Mouse (Mus musculus) left cerebral cortex, postnatal 4 days (tissue): ENCODE data around the gene Fetub. TPM values are rescaled to one million over a fixed set of nuclear protein-coding genes. Genes with fewer than 3 reads are reported as not detected.

Experiments used
- DNase-seq: peaks from one replicate; pipeline ENCODE4 v3.0.0-alpha.2; 2022
- intact Hi-C: fragments of 180-260 bp; cut with DNase I; formaldehyde crosslinking; loops from one replicate; pipeline ENCODE4 v1.15.1; 2025
- total RNA-seq, 2 experiments: library from RNA; stranded (reverse); gene quantifications; 2 replicates each; pipeline ENCODE4 v1.2.3; 2021

The Fetub gene
- total RNA-seq: not detected

DNA sequence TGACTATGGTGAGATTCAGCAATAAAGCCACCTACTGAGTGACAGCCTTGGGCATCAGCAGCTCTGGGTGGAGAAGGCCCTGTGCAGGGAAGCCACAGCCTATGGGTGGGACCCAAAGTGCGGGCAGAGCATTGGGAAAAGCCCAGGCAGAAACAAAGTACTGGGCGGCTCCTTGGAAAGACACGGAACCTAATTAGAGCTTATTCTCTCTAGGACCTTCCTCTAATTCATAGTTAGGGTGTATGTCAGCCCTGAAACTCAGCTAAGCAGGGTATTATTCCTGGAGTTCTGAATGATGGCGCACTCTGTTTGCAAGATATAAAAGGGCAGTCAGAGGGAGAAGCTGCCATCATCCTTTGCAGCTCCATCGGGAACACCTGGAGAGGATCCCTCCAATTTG is at the start of gene Fetub:
Gene Fetub, plus strand, starts transcription at position 301 of the 400 bp plus-strand sequence.
- intact Hi-C loops: no loop called here
- DNase-seq: no peak

DNA sequence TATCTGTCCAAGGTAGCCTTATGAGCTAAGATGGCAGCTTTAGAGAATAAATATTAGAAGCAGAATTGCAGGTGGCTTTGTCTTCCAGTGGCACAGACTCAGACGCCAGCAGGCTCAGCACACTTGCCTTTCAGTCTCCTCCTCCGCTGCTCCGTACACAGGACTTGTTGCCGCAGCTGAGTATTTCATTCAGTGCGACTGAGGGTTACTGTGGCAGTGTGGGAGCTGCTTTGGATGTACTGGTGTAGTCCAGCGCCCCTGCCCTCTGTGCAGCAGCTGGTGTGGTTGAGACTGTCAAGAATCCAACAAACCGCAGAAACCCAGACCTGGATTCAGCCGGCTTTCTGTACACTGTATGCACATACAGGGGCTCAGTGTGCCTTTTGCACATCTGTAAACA is 45.7 kb upstream of the Fetub start:
- intact Hi-C loops: no loop called here
- no peak for DNase-seq

DNA sequence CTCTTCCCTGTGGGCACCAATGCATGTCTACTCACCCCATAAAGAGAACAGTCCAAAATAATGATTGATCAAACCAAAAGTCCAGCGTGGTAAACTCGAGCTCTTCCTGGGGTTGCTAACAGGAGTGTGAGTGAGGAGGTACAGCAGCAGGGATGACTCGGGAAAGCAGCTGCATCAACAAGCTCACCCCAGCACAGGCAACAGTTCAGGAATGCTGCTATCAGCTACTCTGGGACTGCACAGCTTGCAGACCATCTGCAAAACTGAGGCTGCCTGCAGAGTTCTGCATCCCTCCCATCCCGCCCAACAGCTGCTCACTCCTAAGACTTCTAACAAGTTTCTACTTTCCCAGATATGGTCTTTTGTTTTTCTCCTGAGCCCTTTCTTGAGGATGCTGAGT is 44.8 kb upstream of the Fetub start:
- intact Hi-C loops: no loop called here
- no peak for DNase-seq

GRCm38 (mm10) chr16:22876218-22877043 is 41.7 kb upstream of the Fetub start:
- intact Hi-C loops: loop anchor here (5.0 kb wide), 2 partner anchors 171 to 261 kb away; no protein-coding TSS in a partner anchor
- DNase-seq: peak; percentile 27

DNA sequence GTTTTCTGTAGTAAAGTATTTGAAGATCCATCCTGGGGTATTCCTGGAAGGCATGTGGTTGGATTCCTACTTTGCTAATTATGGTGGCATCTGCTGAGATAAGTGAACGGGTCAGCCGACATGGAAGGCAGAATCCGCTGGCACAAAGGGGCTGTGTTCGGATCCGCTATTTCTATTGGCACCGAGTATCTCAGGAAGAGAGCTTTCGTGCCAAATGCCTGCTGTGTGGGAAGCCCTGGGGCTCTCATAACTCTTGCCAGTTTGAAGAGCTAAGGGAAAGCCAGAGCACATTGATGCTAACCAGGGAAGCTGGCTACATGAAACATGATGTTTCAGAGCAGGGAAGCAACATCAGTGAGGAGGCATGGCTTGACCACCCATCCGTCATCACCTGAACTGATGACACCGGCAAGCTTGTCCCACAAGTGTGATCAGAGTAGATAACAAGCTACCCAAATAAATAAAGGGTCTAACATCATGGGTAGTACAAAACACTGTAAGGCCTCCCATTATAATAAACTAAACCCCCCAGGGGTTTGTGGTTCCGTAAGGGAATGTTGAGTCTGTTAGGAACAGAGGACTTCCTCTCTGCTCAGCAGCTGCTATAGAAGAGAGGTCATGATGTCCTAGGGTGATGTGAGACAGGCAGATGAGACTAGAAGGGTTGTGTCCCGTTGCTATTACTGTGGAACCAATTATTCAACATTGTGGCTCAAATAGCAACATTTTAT is 40.3 kb upstream of the Fetub start:
- intact Hi-C loops: loop anchor here (5.0 kb wide), 2 partner anchors 169 to 259 kb away; no protein-coding TSS in a partner anchor
- DNase-seq: peak; percentile 59

- intact Hi-C loops: loop anchor here (5.0 kb wide), 2 partner anchors 169 to 259 kb away; no protein-coding TSS in a partner anchor
- DNase-seq: no peak
Observed at GRCm38 (mm10) chr16:22878716-22879115, 39.4 kb upstream of the Fetub start.

- no peak for DNase-seq
- intact Hi-C loops: loop anchor here (5.0 kb wide), 2 partner anchors 167 to 257 kb away; no protein-coding TSS in a partner anchor
Observed at GRCm38 (mm10) chr16:22879945-22880595, 38.1 kb upstream of the Fetub start.

DNA sequence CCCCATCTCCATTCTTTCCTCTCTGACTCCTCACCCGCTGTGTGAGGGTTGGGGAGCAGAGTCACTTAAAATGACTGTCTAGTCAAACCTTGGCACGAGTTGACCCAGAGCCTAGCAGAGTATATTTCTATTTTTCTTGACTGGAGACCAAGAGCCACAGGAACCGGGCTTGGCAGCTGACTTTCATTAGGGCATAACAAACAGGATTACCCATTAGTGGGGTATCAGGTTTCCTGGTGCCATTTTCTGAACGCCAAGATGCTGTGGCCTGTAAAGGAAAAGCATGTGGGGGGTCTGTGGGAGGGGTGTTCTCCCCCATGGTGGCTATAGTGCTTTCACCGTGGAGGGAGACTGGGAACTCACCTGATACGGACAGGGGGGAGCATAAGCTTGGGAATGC is 37.2 kb upstream of the Fetub start:
- DNase-seq: peak; percentile 32
- intact Hi-C loops: no loop called here

DNA sequence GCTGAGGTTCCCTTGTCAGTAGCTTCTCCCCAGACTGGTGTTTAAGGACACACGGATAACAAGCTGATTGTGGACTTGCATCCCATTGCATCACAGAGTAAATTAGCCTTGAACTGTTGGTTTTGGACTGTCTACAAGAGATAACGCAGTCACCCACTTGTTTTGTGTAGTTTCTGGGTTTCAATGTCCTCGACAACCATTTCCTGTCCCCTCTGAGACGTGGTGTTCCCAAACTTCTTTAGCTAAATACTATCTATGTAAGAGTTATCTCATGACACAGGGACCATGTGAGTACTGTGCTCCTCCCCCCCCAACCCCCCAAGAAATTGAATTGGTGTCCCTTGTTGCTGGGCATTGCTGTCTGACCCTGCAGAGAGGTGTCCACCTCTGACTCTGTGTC is 36.6 kb upstream of the Fetub start:
- DNase-seq: no peak
- intact Hi-C loops: no loop called here

GRCm38 (mm10) chr16:22883441-22883840 is 34.7 kb upstream of the Fetub start:
- no peak for DNase-seq
- intact Hi-C loops: no loop called here

DNA sequence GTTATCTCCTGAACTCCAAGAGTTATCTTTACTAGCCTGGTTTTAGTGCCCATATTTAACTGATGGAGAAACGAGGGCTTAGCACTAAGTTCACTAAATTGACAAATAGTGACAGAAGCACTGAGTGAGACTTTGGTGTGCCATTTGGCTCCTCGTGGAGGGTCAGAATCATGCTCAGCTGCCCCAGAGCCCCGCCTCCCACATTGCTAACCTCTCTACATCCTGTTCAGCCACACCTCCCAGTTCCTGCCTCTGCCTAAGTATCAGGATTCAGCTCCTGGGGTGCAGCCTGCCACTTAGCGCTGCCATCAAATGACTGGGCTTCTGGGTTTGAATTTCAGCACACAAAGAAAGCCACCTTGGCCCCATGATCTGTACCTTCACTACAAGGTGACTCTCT is 32.8 kb upstream of the Fetub start:
- DNase-seq: no peak
- intact Hi-C loops: no loop called here

GRCm38 (mm10) chr16:22886726-22887125 is 31.4 kb upstream of the Fetub start:
- intact Hi-C loops: no loop called here

GRCm38 (mm10) chr16:22888835-22889234 is 29.3 kb upstream of the Fetub start:
- intact Hi-C loops: no loop called here
- no peak for DNase-seq

More at GRCm38 (mm10) chr16:22886726-22887125, 31.4 kb upstream of the Fetub start:
- no peak for DNase-seq

GRCm38 (mm10) chr16:22889716-22890115 is 28.4 kb upstream of the Fetub start:
- intact Hi-C loops: no loop called here
- no peak for DNase-seq

DNA sequence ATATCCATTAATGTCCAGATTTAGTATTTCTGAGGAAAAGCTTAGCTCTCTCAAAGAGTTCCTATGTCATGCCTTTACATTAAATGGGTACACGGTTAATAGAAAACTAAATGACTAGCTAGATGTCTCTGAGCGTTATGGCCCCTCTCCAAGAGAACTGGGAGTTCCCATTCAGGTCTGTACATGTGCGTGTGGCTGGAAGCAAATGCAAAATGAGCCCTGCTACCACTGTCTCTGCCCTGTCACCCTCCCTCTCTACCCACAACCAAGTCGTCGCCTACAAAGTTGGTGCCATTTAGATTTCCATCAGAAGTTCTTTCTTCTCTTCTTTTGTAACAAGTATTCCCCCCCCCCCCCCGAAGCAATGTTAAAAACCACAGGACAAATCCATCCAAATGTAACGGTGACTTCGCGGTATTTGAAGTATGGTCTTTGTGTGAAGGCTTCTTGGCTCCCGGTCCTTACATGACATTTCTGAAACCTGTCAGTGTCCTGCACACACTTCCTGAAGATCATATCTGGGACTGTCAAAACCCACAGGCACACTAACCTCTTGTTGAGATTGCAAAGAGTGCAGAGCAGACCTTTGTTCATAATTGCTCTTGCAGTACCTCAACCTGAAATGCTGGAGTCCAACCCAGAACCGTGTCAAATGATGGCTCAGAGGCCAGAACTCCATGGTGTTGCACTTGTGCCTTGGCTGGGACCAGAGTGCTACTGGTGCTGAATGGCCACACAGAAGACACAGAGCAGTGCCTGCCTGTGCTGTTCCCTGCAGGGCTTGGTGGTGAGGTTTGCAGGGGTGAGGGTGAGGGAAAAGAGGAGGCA is 27.2 kb upstream of the Fetub start, which contains the start of gene Ahsg:
Gene Ahsg, plus strand, starts transcription at position 595 of the 828 bp plus-strand sequence.
- DNase-seq: no peak
- intact Hi-C loops: no loop called here

DNA sequence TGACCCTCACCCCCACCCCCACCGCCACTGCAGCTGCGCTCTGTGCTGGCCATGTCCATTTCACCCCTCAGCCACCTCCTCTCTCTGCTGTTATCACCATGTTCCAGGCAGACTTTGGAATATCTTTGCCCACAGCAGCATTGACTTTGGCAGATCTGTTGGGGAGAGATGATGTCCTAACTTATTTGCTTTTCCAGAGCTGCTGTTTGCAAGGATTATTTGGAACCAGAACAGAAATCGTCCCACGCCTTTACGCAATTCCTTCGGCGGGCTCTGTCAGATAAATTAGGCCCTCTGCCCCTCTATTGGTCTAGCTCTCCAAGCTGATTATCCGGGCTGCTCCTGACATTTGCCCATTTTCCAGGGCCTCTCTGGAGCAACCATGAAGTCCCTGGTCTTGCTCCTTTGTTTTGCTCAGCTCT is 26.4 kb upstream of the Fetub start:
- intact Hi-C loops: no loop called here
- no peak for DNase-seq

- intact Hi-C loops: no loop called here
- DNase-seq: no peak
Observed at GRCm38 (mm10) chr16:22894095-22894494, 24.0 kb upstream of the Fetub start.

- no peak for DNase-seq
- intact Hi-C loops: no loop called here
Observed at GRCm38 (mm10) chr16:22896618-22897017, 21.5 kb upstream of the Fetub start.

DNA sequence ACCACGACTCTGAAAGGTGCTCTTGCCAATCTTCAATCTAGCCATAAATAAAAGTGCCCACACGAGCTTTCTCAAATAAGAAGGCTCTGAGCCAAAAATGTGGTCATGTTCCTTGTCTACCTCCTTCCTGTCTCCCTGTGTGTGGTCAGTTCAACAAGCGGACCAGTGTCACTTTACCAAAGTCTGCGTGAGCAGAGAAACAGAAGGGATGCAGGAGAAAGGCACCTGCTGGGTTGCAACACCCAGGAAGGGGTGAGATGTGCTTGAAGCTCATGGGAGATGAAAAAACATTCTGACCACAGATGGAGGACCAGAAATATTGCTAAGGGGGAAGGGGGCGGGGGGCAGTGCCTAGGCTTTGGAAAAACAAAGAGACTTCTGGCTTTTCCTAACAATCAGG is 18.8 kb upstream of the Fetub start:
- no peak for DNase-seq
- intact Hi-C loops: no loop called here

DNA sequence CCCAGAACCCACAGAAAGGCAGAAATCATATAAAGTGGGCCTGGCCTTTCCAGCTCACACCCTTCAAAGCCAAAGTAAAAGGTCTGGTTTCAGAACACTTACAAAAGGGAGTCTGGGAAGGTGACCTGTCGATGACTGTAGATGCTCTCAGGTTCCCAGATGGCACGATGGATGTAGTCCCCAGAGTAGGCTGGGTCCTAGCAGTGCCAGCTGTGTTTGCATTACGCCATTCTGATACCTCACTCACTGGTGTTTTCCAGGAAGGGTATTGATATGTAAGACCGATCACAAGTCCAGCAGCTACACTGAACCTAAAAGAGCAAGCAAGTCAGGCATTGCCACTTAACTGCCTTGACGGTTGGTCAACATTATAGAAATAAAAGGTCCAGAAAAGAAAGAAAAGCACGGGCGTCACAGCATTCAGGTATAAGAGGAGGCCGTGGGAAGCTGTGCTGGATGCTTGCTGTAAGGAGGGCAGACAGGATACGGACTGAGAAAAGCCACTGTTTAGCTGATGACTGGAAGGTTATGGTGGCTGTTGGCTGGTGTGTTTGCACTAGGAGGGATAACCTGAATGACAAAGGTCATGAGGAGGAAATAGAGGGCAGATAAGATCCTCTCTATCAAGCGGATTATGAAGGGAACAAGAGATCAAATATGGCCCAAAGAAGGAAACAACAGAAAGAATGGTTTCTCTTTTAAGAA is 18.1 kb upstream of the Fetub start:
- DNase-seq: no peak
- intact Hi-C loops: no loop called here
